Mouse (Mus musculus): ENCODE results near the gene Gm42791. TPM values are rescaled to one million over a fixed set of nuclear protein-coding genes. Genes with fewer than 3 reads are reported as not detected.
A peak's percentile ranks its signal among the peaks of the same experiment; 100 is the strongest.

Gm42791 gene
- polyA plus RNA-seq, 1 experiment from 2014 or later = not detected

DNA sequence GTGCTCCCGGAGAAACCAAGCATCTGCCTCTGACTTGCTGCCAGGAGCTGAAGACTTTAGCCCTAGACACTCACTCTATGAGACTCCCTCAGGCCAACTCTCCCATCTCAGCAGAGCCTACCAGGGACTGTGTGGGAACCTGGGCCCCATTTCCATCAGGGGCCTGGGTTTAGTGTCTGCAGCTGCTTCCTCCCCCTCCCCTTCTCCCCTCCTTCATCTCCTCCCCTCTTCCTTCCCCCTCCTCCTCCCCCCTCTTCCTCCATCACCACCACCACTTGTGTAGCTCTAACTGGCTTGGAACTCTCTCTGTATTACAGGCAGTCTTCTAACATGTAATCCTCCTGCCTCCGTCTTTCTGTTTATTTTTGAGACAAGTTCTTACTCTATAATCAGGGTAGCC, 35.2 kb upstream of the Gm42791 start:
- no peaks in the 10 kb centered on the region for H3K27me3 ChIP-seq (ENCODE audit: control insufficient read depth, insufficient read depth, low read length)
- no peaks in the 10 kb centered on the region for H3K9me3 ChIP-seq (ENCODE audit: control insufficient read depth, low read length)
- H3K9ac ChIP-seq (ENCODE audit: low read length) = no peak overlapping the region
- H3K36me3 ChIP-seq (ENCODE audit: control insufficient read depth, insufficient read depth, low read length) = no peaks in the 10 kb centered on the region
- no peaks in the 10 kb centered on the region; the same call in 1 of the 2 replicates for H3K4me1 ChIP-seq (replicated peaks; ENCODE audit: control insufficient read depth, insufficient read depth, low read length)
- ATAC-seq (replicated peaks; ENCODE audit: low FRiP score) = no peak
- no peak overlapping the region for H3K4me2 ChIP-seq (ENCODE audit: low read depth, low read length, severe bottlenecking)
- peak; percentile 44 for DNase-seq (ENCODE audit: low spot score)
- 58% methylated on average over 2 of the region's 2 CpGs for WGBS
- H3K27ac ChIP-seq (ENCODE audit: low read depth, low read length) = no peak overlapping the region
- no peak overlapping the region for H3K4me3 ChIP-seq (ENCODE audit: low read depth, low read length)

DNA sequence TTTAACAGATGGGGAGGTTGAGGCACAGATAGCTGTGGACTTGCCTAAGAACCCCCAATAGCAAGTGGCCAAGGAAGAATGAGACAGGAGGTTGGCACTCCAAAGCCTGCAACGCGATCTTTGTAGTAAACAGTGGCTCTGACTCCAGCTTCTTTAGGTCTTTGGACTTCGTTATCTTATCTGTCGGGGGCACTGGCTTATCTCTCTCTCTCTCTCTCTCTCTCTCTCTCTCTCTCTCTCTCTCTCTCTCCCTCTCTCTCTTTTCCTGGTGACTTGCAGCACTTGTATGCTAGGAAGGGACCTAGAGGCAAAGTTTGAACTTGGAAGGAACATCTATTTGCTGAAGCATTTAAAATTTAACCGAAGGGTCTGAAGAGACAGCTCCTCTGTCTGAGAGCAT, 33.4 kb upstream of the Gm42791 start:
- 69% methylated on average over 5 of the region's 5 CpGs for WGBS
- Histone ChIP-seq H3K4me1 (replicated peaks; ENCODE audit: control insufficient read depth, insufficient read depth, low read length) (no peaks in the 10 kb centered on the region; the same call in 1 of the 2 replicates), H3K4me2 (ENCODE audit: low read depth, low read length, severe bottlenecking) (no peak overlapping the region), H3K9ac (ENCODE audit: low read length) (no peak overlapping the region), H3K9me3 (ENCODE audit: control insufficient read depth, low read length) (no peaks in the 10 kb centered on the region), H3K36me3 (ENCODE audit: control insufficient read depth, insufficient read depth, low read length) (no peaks in the 10 kb centered on the region), H3K4me3 (ENCODE audit: low read depth, low read length) (no peak overlapping the region), H3K27me3 (ENCODE audit: control insufficient read depth, insufficient read depth, low read length) (no peaks in the 10 kb centered on the region), H3K27ac (ENCODE audit: low read depth, low read length) (no peak overlapping the region)
- ATAC-seq (replicated peaks; ENCODE audit: low FRiP score) (no peak), DNase-seq (ENCODE audit: low spot score) (no peak)

DNA sequence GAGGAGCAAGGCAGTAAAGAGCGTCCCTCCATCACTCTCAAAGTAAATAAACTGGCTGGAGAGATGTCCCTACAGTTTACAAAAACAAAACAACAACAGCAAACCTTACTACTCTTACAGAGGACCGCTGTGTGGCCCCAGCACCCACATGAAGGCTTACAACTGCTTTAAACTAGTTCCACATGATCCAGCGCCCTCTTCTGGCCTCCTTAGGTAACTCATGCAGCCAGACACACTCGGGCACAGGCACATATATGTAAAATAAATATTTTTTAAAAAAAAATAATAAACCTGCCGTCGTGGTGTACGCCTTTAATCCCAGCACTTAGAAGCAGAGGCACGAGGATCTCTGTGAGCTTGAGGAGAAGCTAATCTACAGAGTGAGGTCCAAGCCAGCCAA, 32.4 kb upstream of the Gm42791 start:
- DNase-seq (ENCODE audit: low spot score) (no peak), ATAC-seq (replicated peaks; ENCODE audit: low FRiP score) (no peak)
- Histone ChIP-seq H3K27ac (ENCODE audit: low read depth, low read length) (no peak overlapping the region), H3K9me3 (ENCODE audit: control insufficient read depth, low read length) (no peaks in the 10 kb centered on the region), H3K9ac (ENCODE audit: low read length) (no peak overlapping the region), H3K27me3 (ENCODE audit: control insufficient read depth, insufficient read depth, low read length) (no peaks in the 10 kb centered on the region), H3K4me1 (replicated peaks; ENCODE audit: control insufficient read depth, insufficient read depth, low read length) (no peaks in the 10 kb centered on the region; the same call in 1 of the 2 replicates), H3K4me2 (ENCODE audit: low read depth, low read length, severe bottlenecking) (no peak overlapping the region), H3K4me3 (ENCODE audit: low read depth, low read length) (no peak overlapping the region), H3K36me3 (ENCODE audit: control insufficient read depth, insufficient read depth, low read length) (no peaks in the 10 kb centered on the region)
- WGBS = 79% methylated on average over 8 of the region's 8 CpGs

DNA sequence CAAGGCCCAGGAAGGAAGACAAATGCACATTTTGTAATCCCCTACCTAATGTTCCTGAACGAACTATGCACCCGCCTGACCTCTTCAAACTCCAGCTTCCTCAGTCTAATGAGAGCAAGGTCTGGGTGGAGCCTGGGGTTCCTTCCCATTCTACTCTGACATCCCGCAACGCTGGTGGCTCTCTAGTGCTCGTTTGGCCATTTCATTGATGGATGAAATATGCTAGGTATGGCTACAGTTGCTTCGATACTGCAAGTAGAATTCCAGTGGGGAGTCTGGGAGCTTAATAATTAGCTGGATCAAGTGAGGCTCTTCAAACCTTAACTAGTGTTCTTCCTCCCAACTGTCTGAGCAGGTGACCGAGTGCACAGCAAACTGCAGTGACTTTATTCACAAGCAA, 26.2 kb upstream of the Gm42791 start:
- H3K4me1 ChIP-seq (replicated peaks; ENCODE audit: control insufficient read depth, insufficient read depth, low read length) = no peaks in the 10 kb centered on the region
- no peak overlapping the region for H3K4me3 ChIP-seq (ENCODE audit: low read depth, low read length)
- H3K27ac ChIP-seq (ENCODE audit: low read depth, low read length) = no peak overlapping the region
- H3K9me3 ChIP-seq (ENCODE audit: control insufficient read depth, low read length) = no peaks in the 10 kb centered on the region
- no peak overlapping the region for H3K4me2 ChIP-seq (ENCODE audit: low read depth, low read length, severe bottlenecking)
- ATAC-seq (replicated peaks; ENCODE audit: low FRiP score) (no peak), DNase-seq (ENCODE audit: low spot score) (no peak)
- no peaks in the 10 kb centered on the region for H3K36me3 ChIP-seq (ENCODE audit: control insufficient read depth, insufficient read depth, low read length)
- H3K9ac ChIP-seq (ENCODE audit: low read length) = no peak overlapping the region
- H3K27me3 ChIP-seq (ENCODE audit: control insufficient read depth, insufficient read depth, low read length) = no peaks in the 10 kb centered on the region
- WGBS = 62% methylated on average over 7 of the region's 7 CpGs

DNA sequence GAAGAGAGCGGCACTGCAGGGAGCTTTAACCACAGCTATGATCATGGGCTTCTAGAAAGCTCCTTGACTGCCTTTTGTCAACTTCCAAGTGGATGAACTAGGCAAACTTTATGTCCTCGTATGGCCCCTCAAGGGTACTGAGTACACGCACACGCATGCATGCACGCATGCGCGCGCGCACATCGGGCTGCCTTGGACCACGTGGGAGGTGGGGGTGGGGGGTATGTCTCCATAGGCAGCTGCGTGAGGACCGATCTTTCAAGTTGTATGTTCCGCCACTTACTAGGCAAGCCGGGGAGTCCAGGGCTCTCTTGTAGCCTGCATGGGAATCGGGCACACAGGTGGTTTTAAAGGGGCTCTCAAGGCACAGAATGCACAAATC, 25.7 kb upstream of the Gm42791 start:
- H3K36me3 ChIP-seq (ENCODE audit: control insufficient read depth, insufficient read depth, low read length) = no peaks in the 10 kb centered on the region
- 0 out of 2 replicates have a peak overlapping the region, but pooled peaks have one; percentile 8 for H3K4me2 ChIP-seq (ENCODE audit: low read depth, low read length, severe bottlenecking)
- ATAC-seq (replicated peaks; ENCODE audit: low FRiP score) (no peak), DNase-seq (ENCODE audit: low spot score) (no peak)
- H3K9me3 ChIP-seq (ENCODE audit: control insufficient read depth, low read length) = no peaks in the 10 kb centered on the region
- H3K27me3 ChIP-seq (ENCODE audit: control insufficient read depth, insufficient read depth, low read length) = no peaks in the 10 kb centered on the region; the same call in 1 of the 2 replicates
- no peak overlapping the region for H3K9ac ChIP-seq (ENCODE audit: low read length)
- 67% methylated on average over 16 of the region's 16 CpGs for WGBS
- no peaks in the 10 kb centered on the region; the same call in 1 of the 2 replicates for H3K4me1 ChIP-seq (replicated peaks; ENCODE audit: control insufficient read depth, insufficient read depth, low read length)
- H3K27ac ChIP-seq (ENCODE audit: low read depth, low read length) = no peak overlapping the region
- H3K4me3 ChIP-seq (ENCODE audit: low read depth, low read length) = no peak overlapping the region

DNA sequence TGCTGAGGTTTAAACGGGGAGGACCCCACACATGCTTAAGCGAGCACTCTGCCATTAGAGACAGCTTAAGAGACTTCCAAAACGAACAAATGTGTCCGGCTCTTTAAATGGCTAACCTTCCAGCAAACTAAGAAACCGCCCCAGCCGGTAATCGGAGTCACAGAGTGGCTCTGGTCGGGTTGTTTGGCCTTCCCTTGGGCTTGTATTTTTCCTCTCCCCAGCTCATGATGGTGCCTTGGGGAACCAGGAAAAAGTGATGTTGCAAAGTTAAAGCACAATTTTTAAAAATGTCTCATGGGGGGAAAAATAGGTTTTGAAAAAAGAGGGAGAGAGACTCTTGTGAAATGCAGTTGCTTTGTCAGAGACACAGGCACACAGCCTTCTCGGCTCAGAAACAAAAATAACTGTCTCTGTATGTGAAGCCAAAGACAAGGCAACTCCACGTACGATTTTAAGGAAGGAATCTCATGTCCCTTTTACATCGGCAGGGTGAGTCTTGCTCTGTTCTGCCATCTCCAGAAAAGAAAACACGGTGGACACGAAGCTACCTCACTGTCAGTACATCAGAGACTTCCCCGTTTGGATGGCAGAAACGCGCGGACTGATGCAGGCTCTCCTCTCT, 25.2 kb upstream of the Gm42791 start:
- Histone ChIP-seq H3K27ac (ENCODE audit: low read depth, low read length) (no peak overlapping the region), H3K9ac (ENCODE audit: low read length) (no peak overlapping the region), H3K36me3 (ENCODE audit: control insufficient read depth, insufficient read depth, low read length) (no peaks in the 10 kb centered on the region), H3K4me1 (replicated peaks; ENCODE audit: control insufficient read depth, insufficient read depth, low read length) (no peaks in the 10 kb centered on the region; the same call in 1 of the 2 replicates), H3K27me3 (ENCODE audit: control insufficient read depth, insufficient read depth, low read length) (no peaks in the 10 kb centered on the region; the same call in 1 of the 2 replicates), H3K9me3 (ENCODE audit: control insufficient read depth, low read length) (no peaks in the 10 kb centered on the region), H3K4me2 (ENCODE audit: low read depth, low read length, severe bottlenecking) (0 out of 2 replicates have a peak overlapping the region, but pooled peaks have one; percentile 6), H3K4me3 (ENCODE audit: low read depth, low read length) (no peak overlapping the region)
- no peak for DNase-seq (ENCODE audit: low spot score)
- 65% methylated on average over 18 of the region's 18 CpGs for WGBS
- no peak for ATAC-seq (replicated peaks; ENCODE audit: low FRiP score)

DNA sequence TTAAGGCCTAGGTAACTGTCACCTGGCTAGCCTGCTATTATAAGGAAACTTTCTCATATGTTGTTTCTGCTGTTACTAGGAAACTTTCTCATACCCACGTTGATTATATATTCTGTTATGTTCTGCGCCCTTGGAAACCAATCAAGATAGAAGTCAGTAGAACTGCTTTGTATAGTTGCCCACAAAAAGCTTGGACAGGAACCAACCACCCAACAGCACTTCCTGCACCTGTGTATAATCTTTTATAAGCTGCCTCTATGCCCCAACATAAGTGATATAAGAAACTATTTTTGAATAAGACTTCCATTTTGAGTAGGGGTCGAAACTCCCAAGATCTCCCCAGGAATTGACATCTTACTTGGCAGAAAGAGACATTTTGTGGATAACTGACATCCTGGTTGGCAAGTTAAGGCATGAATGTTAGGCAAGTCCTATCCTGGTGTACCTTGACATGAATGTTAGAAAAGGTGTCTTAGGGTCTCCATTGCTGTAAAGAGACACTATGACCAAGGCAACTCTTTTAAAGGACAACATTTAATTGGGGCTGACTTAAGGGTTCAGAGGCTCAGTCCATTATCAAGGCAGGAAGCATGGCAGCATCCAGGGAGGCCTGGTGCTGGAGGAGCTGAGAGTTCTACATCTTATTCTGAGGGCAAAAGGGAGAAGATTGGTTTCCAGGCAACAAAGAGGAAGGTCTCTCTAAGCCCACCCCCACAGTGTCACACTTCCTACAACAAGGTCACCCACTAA, 22.9 kb upstream of the Gm42791 start:
- H3K4me2 ChIP-seq (ENCODE audit: low read depth, low read length, severe bottlenecking) = no peak overlapping the region
- no peak overlapping the region for H3K27ac ChIP-seq (ENCODE audit: low read depth, low read length)
- no peak for DNase-seq (ENCODE audit: low spot score)
- no peak overlapping the region for H3K4me3 ChIP-seq (ENCODE audit: low read depth, low read length)
- no peak overlapping the region for H3K9ac ChIP-seq (ENCODE audit: low read length)
- H3K27me3 ChIP-seq (ENCODE audit: control insufficient read depth, insufficient read depth, low read length) = peaks cover 2% of the 10 kb centered on the region; the same call in 1 of the 2 replicates
- WGBS = 93% methylated on average over 3 of the region's 3 CpGs
- ATAC-seq (replicated peaks; ENCODE audit: low FRiP score) = no peak
- no peaks in the 10 kb centered on the region for H3K9me3 ChIP-seq (ENCODE audit: control insufficient read depth, low read length)
- H3K36me3 ChIP-seq (ENCODE audit: control insufficient read depth, insufficient read depth, low read length) = no peaks in the 10 kb centered on the region
- H3K4me1 ChIP-seq (replicated peaks; ENCODE audit: control insufficient read depth, insufficient read depth, low read length) = no peaks in the 10 kb centered on the region; the same call in 1 of the 2 replicates

DNA sequence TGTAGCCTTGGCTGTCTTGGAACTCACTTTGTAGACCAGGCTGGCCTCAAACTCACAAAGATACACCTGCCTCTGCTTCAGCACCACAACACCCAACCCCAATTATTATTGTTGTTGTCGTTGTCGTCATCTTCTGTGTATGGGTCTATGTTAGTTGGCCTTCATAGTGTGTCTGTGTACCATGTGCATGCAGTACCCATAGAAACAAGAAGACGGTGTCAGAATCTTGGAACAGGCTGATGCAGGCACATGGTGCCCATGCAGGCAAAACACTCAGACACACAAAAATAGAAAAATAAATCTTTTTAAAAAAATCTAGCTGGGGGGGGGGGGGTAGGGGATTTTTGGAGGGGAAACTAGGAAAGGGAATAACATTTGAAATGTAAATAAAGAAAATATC, 22.2 kb upstream of the Gm42791 start:
- peaks cover 2% of the 10 kb centered on the region; the same call in 1 of the 2 replicates for H3K27me3 ChIP-seq (ENCODE audit: control insufficient read depth, insufficient read depth, low read length)
- WGBS = 94% methylated on average over 3 of the region's 3 CpGs
- no peak overlapping the region for H3K4me2 ChIP-seq (ENCODE audit: low read depth, low read length, severe bottlenecking)
- no peak overlapping the region for H3K4me3 ChIP-seq (ENCODE audit: low read depth, low read length)
- H3K36me3 ChIP-seq (ENCODE audit: control insufficient read depth, insufficient read depth, low read length) = no peaks in the 10 kb centered on the region
- H3K4me1 ChIP-seq (replicated peaks; ENCODE audit: control insufficient read depth, insufficient read depth, low read length) = no peaks in the 10 kb centered on the region; the same call in 1 of the 2 replicates
- no peak overlapping the region for H3K27ac ChIP-seq (ENCODE audit: low read depth, low read length)
- ATAC-seq (replicated peaks; ENCODE audit: low FRiP score) = no peak
- no peak overlapping the region for H3K9ac ChIP-seq (ENCODE audit: low read length)
- H3K9me3 ChIP-seq (ENCODE audit: control insufficient read depth, low read length) = no peaks in the 10 kb centered on the region
- DNase-seq (ENCODE audit: low spot score) = no peak

All from forebrain, embryonic 11.5 days (tissue).